Mouse (Mus musculus): ENCODE measurements at regions not wholly inside any gene's neighbourhood (a gene's known extent, or its start where the extent isn't known, plus 50 kb on each side); places are given as distances from the start of the nearest gene placed in this dataset.

- Histone ChIP-seq H3K4me1 (no peaks in the 10 kb centered on the region), H3K4me3 (no peak overlapping the region), H3K27me3 (no peaks in the 10 kb centered on the region), H3K9me3 (no peaks in the 10 kb centered on the region), H3K4me2 (replicated peaks) (no peak overlapping the region), H3K27ac (replicated peaks) (0 out of 2 replicates have a peak overlapping the region, but pooled peaks have one; percentile 19), H3K9ac (replicated peaks) (no peak overlapping the region), H3K36me3 (no peaks in the 10 kb centered on the region)
- no peak for ATAC-seq (replicated peaks)
- WGBS, result 76% methylated on average over 6 of the region's 6 CpGs
Measured at GRCm38 (mm10) chr2:72581136-72581535, 105.2 kb downstream of the Cdca7 start.

DNA sequence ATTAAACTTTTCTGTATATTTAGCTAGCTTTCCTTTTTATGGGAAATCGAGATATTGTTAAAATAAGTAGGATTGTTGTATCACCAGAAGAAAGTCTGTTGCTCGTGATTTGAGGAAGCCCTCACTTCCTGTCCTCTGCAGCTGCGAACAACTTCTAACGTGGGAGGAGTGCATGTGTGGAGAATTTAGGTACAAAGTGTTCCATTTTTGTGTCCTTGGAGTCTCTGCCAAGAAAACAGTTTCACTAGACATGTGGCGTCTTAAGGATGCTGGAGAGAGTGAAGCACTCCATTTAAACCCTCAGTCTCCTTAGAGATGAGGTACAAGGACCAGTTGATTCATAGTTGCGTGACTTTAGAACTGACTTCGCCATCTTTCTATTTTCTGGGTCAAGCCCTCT, 112.9 kb downstream of the Cdca7 start:
- Histone ChIP-seq H3K9ac (replicated peaks) (no peak overlapping the region), H3K27me3 (no peaks in the 10 kb centered on the region)
- ATAC-seq (replicated peaks), result no peak

GRCm38 (mm10) chr2:72592011-72592410, 116.1 kb downstream of the Cdca7 start:
- Histone ChIP-seq H3K27me3 (no peaks in the 10 kb centered on the region), H3K9me3 (no peaks in the 10 kb centered on the region), H3K9ac (replicated peaks) (no peak overlapping the region), H3K4me3 (no peak overlapping the region), H3K4me2 (replicated peaks) (no peak overlapping the region), H3K36me3 (no peaks in the 10 kb centered on the region), H3K27ac (replicated peaks) (no peak overlapping the region), H3K4me1 (peaks cover 9% of the 10 kb centered on the region; the same call in 1 of the 2 replicates)
- WGBS, result 13% methylated on average over 3 of the region's 3 CpGs
- ATAC-seq (replicated peaks), result no peak

More for the DNA sequence above, 112.9 kb downstream of the Cdca7 start:
- H3K4me2 ChIP-seq (replicated peaks), result no peak overlapping the region
- H3K36me3 ChIP-seq, result no peaks in the 10 kb centered on the region
- no peak overlapping the region for H3K27ac ChIP-seq (replicated peaks)
- peaks cover 6% of the 10 kb centered on the region; the same call in 1 of the 2 replicates for H3K4me1 ChIP-seq
- no peaks in the 10 kb centered on the region for H3K9me3 ChIP-seq
- WGBS, result 86% methylated on average over 7 of the region's 7 CpGs
- no peak overlapping the region for H3K4me3 ChIP-seq

DNA sequence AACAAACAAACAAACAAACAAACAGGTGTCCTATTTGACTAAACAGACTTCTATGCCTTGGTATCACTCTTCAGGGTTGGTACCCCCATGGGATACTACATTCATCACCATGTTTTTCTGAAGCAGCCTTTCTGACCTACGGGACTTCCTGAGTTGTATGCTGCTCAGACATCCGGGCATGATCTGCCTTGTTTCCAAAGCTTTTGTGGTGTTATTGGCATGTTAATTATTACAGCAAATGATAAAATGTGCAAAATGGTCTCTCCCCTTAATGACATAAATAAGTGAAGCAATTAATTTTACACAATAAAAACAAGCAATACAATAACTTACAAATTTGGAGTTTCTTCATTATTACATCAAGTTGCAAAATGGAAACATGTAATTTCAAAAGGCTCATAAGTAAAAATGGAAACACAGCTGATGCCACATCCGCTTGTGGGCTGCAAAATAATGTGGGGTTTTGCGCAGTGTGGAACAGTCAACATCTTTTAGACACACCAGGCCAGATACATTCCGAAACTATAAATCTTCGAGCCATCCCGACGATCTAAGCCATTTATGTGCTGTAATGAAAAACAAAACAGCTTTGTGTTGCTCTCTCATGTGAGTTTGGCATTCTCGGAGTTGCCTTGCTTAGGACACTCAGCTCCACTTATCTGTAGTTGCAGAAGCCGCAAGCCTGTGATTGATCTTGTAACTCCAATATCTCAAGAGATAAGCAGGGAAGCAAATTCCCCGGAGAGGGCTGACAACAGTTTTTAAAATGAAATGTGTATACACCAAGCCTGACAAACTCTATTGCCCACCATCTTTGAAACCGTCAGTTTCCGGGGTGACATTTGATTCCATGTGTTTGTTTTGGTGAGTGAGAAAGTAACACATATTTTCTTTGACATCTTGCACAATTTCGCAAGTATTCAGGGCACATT, 121.3 kb downstream of the Cdca7 start:
- no peak overlapping the region for H3K4me3 ChIP-seq
- no peaks in the 10 kb centered on the region for H3K27me3 ChIP-seq
- H3K4me2 ChIP-seq (replicated peaks), result no peak overlapping the region
- H3K36me3 ChIP-seq, result no peaks in the 10 kb centered on the region
- H3K4me1 ChIP-seq, result peaks cover 19% of the 10 kb centered on the region
- H3K9me3 ChIP-seq, result no peaks in the 10 kb centered on the region
- ATAC-seq (replicated peaks), result no peak
- no peak overlapping the region for H3K27ac ChIP-seq (replicated peaks)
- WGBS, result 49% methylated on average over 14 of the region's 14 CpGs
- no peak overlapping the region for H3K9ac ChIP-seq (replicated peaks)

- Histone ChIP-seq H3K9ac (replicated peaks) (no peak overlapping the region), H3K4me3 (no peak overlapping the region), H3K27ac (replicated peaks) (no peak overlapping the region), H3K9me3 (no peaks in the 10 kb centered on the region), H3K36me3 (no peaks in the 10 kb centered on the region), H3K27me3 (no peaks in the 10 kb centered on the region), H3K4me2 (replicated peaks) (0 out of 2 replicates have a peak overlapping the region, but pooled peaks have one; percentile 2), H3K4me1 (peaks cover 18% of the 10 kb centered on the region)
- peak; percentile 71 for ATAC-seq (replicated peaks)
- WGBS, result 16% methylated on average over 9 of the region's 9 CpGs
Measured at GRCm38 (mm10) chr2:72597941-72598340, 122.0 kb downstream of the Cdca7 start.

DNA sequence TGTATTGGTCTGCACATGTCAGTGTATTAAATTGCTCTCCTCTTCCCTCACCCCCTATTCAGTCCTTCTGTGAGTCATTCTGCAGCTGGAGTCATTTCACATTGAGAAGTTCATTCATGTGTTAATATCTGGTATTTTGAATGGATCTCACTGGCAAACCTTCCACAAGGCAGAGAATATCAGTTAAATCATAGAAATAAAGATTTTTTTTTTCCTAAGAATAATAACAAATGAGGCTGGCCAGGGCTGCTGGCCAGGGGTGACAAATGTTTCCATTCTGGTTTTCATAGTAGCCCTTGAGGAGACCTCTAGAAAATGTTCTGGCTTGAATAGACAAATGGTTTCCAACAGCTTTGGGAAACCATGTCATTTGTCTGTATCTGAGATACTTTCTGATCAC, 124.8 kb downstream of the Cdca7 start:
- Histone ChIP-seq H3K4me3 (no peak overlapping the region), H3K36me3 (no peaks in the 10 kb centered on the region), H3K27ac (replicated peaks) (no peak overlapping the region), H3K27me3 (no peaks in the 10 kb centered on the region), H3K4me1 (peaks cover 18% of the 10 kb centered on the region), H3K9me3 (no peaks in the 10 kb centered on the region), H3K4me2 (replicated peaks) (no peak overlapping the region), H3K9ac (replicated peaks) (no peak overlapping the region)
- no peak for ATAC-seq (replicated peaks)

DNA sequence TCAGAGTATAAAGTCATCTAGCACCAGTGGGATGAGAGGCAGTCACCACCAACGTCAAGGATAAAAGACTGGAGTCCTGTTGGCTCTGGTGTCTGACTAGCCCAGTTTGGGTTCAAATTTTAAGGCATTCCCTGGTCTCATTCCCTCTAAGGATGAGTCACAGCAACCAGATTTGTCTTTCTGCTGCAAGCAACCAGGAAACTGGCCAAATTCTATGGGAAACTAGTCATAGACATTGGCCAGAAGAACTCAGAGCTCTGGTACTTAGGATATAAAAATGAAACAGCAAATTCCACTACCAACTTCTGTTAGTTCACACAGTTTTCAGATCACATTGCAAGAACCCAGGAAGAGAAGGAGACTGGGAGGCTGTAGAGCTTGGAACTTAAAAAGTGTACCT, 126.2 kb downstream of the Cdca7 start:
- H3K36me3 ChIP-seq, result no peaks in the 10 kb centered on the region
- H3K4me3 ChIP-seq, result no peak overlapping the region
- no peak overlapping the region for H3K4me2 ChIP-seq (replicated peaks)
- WGBS, result 70% methylated on average over 1 of the region's 1 CpGs
- no peak overlapping the region for H3K9ac ChIP-seq (replicated peaks)
- H3K27ac ChIP-seq (replicated peaks), result no peak overlapping the region
- H3K9me3 ChIP-seq, result no peaks in the 10 kb centered on the region
- no peaks in the 10 kb centered on the region for H3K27me3 ChIP-seq
- no peak for ATAC-seq (replicated peaks)
- peaks cover 14% of the 10 kb centered on the region for H3K4me1 ChIP-seq

GRCm38 (mm10) chr2:72612221-72612620, 136.3 kb downstream of the Cdca7 start:
- Histone ChIP-seq H3K9me3 (no peaks in the 10 kb centered on the region), H3K27ac (replicated peaks) (no peak overlapping the region), H3K36me3 (no peaks in the 10 kb centered on the region), H3K4me2 (replicated peaks) (no peak overlapping the region), H3K27me3 (no peaks in the 10 kb centered on the region), H3K4me1 (0 out of 2 replicates have a peak, but pooled peaks cover 4% of the 10 kb centered on the region), H3K9ac (replicated peaks) (no peak overlapping the region), H3K4me3 (no peak overlapping the region)
- 94% methylated on average over 3 of the region's 3 CpGs for WGBS
- ATAC-seq (replicated peaks), result no peak

GRCm38 (mm10) chr2:72614256-72614655, 138.3 kb downstream of the Cdca7 start:
- Histone ChIP-seq H3K4me2 (replicated peaks) (no peak overlapping the region), H3K27ac (replicated peaks) (no peak overlapping the region), H3K4me1 (peaks cover 7% of the 10 kb centered on the region; the same call in 1 of the 2 replicates), H3K4me3 (no peak overlapping the region), H3K9me3 (no peaks in the 10 kb centered on the region), H3K9ac (replicated peaks) (no peak overlapping the region), H3K27me3 (no peaks in the 10 kb centered on the region), H3K36me3 (no peaks in the 10 kb centered on the region)
- no peak for ATAC-seq (replicated peaks)
- WGBS, result 61% methylated on average over 8 of the region's 8 CpGs

GRCm38 (mm10) chr2:72615869-72616268, 139.9 kb downstream of the Cdca7 start:
- 92% methylated on average over 2 of the region's 2 CpGs for WGBS
- Histone ChIP-seq H3K4me3 (no peak overlapping the region), H3K9ac (replicated peaks) (no peak overlapping the region), H3K9me3 (no peaks in the 10 kb centered on the region), H3K27ac (replicated peaks) (no peak overlapping the region), H3K27me3 (no peaks in the 10 kb centered on the region), H3K4me1 (peaks cover 17% of the 10 kb centered on the region), H3K4me2 (replicated peaks) (no peak overlapping the region), H3K36me3 (no peaks in the 10 kb centered on the region)
- no peak for ATAC-seq (replicated peaks)

DNA sequence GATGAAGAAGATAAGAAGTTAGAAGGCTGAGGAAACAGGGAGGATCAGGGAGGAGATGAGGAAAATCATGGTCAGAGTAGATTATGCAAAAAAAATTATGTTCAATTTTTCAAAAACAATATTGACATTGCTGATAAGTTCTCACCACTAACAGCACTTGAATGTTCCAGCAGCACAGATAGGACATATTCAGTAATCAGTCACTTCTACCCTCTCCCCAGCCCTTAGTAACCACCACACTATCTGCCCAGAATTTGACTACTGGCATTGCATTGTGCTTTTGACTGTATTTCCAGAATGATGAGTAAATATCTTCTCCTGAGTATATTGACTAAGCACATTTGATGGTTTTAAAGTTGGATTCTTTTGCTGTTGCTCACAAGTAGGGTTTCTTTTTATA, 140.5 kb downstream of the Cdca7 start:
- no peaks in the 10 kb centered on the region for H3K36me3 ChIP-seq
- H3K27ac ChIP-seq (replicated peaks), result no peak overlapping the region
- no peak overlapping the region for H3K9ac ChIP-seq (replicated peaks)
- H3K4me3 ChIP-seq, result no peak overlapping the region
- no peaks in the 10 kb centered on the region for H3K9me3 ChIP-seq
- no peak overlapping the region for H3K4me2 ChIP-seq (replicated peaks)
- no peaks in the 10 kb centered on the region for H3K27me3 ChIP-seq
- no peak for ATAC-seq (replicated peaks)
- peaks cover 17% of the 10 kb centered on the region for H3K4me1 ChIP-seq

GRCm38 (mm10) chr2:72619446-72619845, 143.5 kb downstream of the Cdca7 start:
- H3K36me3 ChIP-seq, result no peaks in the 10 kb centered on the region
- no peak overlapping the region for H3K27ac ChIP-seq (replicated peaks)
- H3K4me3 ChIP-seq, result no peak overlapping the region
- ATAC-seq (replicated peaks), result no peak
- peaks cover 13% of the 10 kb centered on the region for H3K4me1 ChIP-seq
- 45% methylated on average over 4 of the region's 4 CpGs for WGBS
- H3K4me2 ChIP-seq (replicated peaks), result 0 out of 2 replicates have a peak overlapping the region, but pooled peaks have one; percentile 1
- H3K27me3 ChIP-seq, result no peaks in the 10 kb centered on the region
- no peak overlapping the region for H3K9ac ChIP-seq (replicated peaks)
- no peaks in the 10 kb centered on the region for H3K9me3 ChIP-seq
